Mouse (Mus musculus): Measurements from ENCODE around the gene Zfyve28. TPM values are rescaled to one million over a fixed set of nuclear protein-coding genes. Genes with fewer than 3 reads are reported as not detected.

Zfyve28 gene
- polyA plus RNA-seq, 1 experiment, result 0.37 TPM

GRCm38 (mm10) chr5:34255189-34255588 lies 33.1 kb downstream of the Zfyve28 start:
- H3K9me3 ChIP-seq, result no peaks in the 10 kb centered on the region
- no peak for TF ChIP-seq GATA1 (IDR thresholded peaks at IDR 0.05; ENCODE audit: borderline replicate concordance, low read length)
- TF ChIP-seq FLI1 (IDR thresholded peaks at IDR 0.05; ENCODE audit: low read length), result no peak
- no peaks in the 10 kb centered on the region for H3K36me3 ChIP-seq (replicated peaks; ENCODE audit: low read length)
- peaks cover 39% of the 10 kb centered on the region for H3K4me1 ChIP-seq
- H3K27me3 ChIP-seq (replicated peaks), result peaks cover 15% of the 10 kb centered on the region
- H3K4me3 ChIP-seq (replicated peaks), result no peak overlapping the region

GRCm38 (mm10) chr5:34254309-34254708 lies 33.9 kb downstream of the Zfyve28 start:
- no peaks in the 10 kb centered on the region for H3K36me3 ChIP-seq (replicated peaks; ENCODE audit: low read length)
- peaks cover 15% of the 10 kb centered on the region for H3K27me3 ChIP-seq (replicated peaks)
- TF ChIP-seq FLI1 (IDR thresholded peaks at IDR 0.05; ENCODE audit: low read length), result no peak
- TF ChIP-seq GATA1 (IDR thresholded peaks at IDR 0.05; ENCODE audit: borderline replicate concordance, low read length), result no peak
- H3K4me1 ChIP-seq, result peaks cover 48% of the 10 kb centered on the region
- no peaks in the 10 kb centered on the region for H3K9me3 ChIP-seq
- peak overlapping the region; percentile 35 for H3K4me3 ChIP-seq (replicated peaks)

GRCm38 (mm10) chr5:34252967-34253519 lies 35.2 kb downstream of the Zfyve28 start:
- TF ChIP-seq GATA1 (IDR thresholded peaks at IDR 0.05; ENCODE audit: borderline replicate concordance, low read length), result no peak
- TF ChIP-seq FLI1 (IDR thresholded peaks at IDR 0.05; ENCODE audit: low read length), result no peak
- H3K4me3 ChIP-seq (replicated peaks), result no peak overlapping the region
- H3K4me1 ChIP-seq, result peaks cover 60% of the 10 kb centered on the region
- H3K27me3 ChIP-seq (replicated peaks), result peaks cover 13% of the 10 kb centered on the region
- no peaks in the 10 kb centered on the region for H3K36me3 ChIP-seq (replicated peaks; ENCODE audit: low read length)
- no peaks in the 10 kb centered on the region for H3K9me3 ChIP-seq

- Histone ChIP-seq H3K4me1 (peaks cover 60% of the 10 kb centered on the region), H3K9me3 (no peaks in the 10 kb centered on the region), H3K27me3 (replicated peaks) (peaks cover 11% of the 10 kb centered on the region), H3K4me3 (replicated peaks) (no peak overlapping the region), H3K36me3 (replicated peaks; ENCODE audit: low read length) (no peaks in the 10 kb centered on the region)
- TF ChIP-seq GATA1 (IDR thresholded peaks at IDR 0.05; ENCODE audit: borderline replicate concordance, low read length) (no peak), FLI1 (IDR thresholded peaks at IDR 0.05; ENCODE audit: low read length) (no peak)
Observed at GRCm38 (mm10) chr5:34252307-34252966, 35.8 kb downstream of the Zfyve28 start.

- no peak overlapping the region for H3K4me3 ChIP-seq (replicated peaks)
- peaks cover 5% of the 10 kb centered on the region for H3K27me3 ChIP-seq (replicated peaks)
- H3K4me1 ChIP-seq, result peaks cover 60% of the 10 kb centered on the region
- no peaks in the 10 kb centered on the region for H3K36me3 ChIP-seq (replicated peaks; ENCODE audit: low read length)
- H3K9me3 ChIP-seq, result no peaks in the 10 kb centered on the region
- TF ChIP-seq GATA1 (IDR thresholded peaks at IDR 0.05; ENCODE audit: borderline replicate concordance, low read length), result no peak
Observed at GRCm38 (mm10) chr5:34251794-34252193, 36.5 kb downstream of the Zfyve28 start.

- Histone ChIP-seq H3K36me3 (replicated peaks; ENCODE audit: low read length) (no peaks in the 10 kb centered on the region), H3K4me3 (replicated peaks) (no peak overlapping the region), H3K27me3 (replicated peaks) (no peaks in the 10 kb centered on the region), H3K9me3 (no peaks in the 10 kb centered on the region), H3K4me1 (peaks cover 76% of the 10 kb centered on the region)
- no peak for TF ChIP-seq FLI1 (IDR thresholded peaks at IDR 0.05; ENCODE audit: low read length)
- TF ChIP-seq GATA1 (IDR thresholded peaks at IDR 0.05; ENCODE audit: borderline replicate concordance, low read length), result no peak
Observed at GRCm38 (mm10) chr5:34250090-34250489, 38.2 kb downstream of the Zfyve28 start.

- no peak overlapping the region for H3K4me3 ChIP-seq (replicated peaks)
- TF ChIP-seq FLI1 (IDR thresholded peaks at IDR 0.05; ENCODE audit: low read length) (no peak), GATA1 (IDR thresholded peaks at IDR 0.05; ENCODE audit: borderline replicate concordance, low read length) (no peak)
Observed at GRCm38 (mm10) chr5:34249132-34249531, 39.1 kb downstream of the Zfyve28 start.

GRCm38 (mm10) chr5:34246443-34246842 lies 41.8 kb downstream of the Zfyve28 start:
- no peaks in the 10 kb centered on the region for H3K27me3 ChIP-seq (replicated peaks)
- TF ChIP-seq FLI1 (IDR thresholded peaks at IDR 0.05; ENCODE audit: low read length) (no peak), GATA1 (IDR thresholded peaks at IDR 0.05; ENCODE audit: borderline replicate concordance, low read length) (no peak)
- no peak overlapping the region for H3K4me3 ChIP-seq (replicated peaks)
- no peaks in the 10 kb centered on the region for H3K36me3 ChIP-seq (replicated peaks; ENCODE audit: low read length)
- peaks cover 78% of the 10 kb centered on the region for H3K4me1 ChIP-seq
- no peaks in the 10 kb centered on the region for H3K9me3 ChIP-seq

More at GRCm38 (mm10) chr5:34249132-34249531, 39.1 kb downstream of the Zfyve28 start:
- peaks cover 75% of the 10 kb centered on the region for H3K4me1 ChIP-seq
- no peaks in the 10 kb centered on the region for H3K36me3 ChIP-seq (replicated peaks; ENCODE audit: low read length)
- no peaks in the 10 kb centered on the region for H3K27me3 ChIP-seq (replicated peaks)
- H3K9me3 ChIP-seq, result no peaks in the 10 kb centered on the region

- TF ChIP-seq FLI1 (IDR thresholded peaks at IDR 0.05; ENCODE audit: low read length), result no peak
- TF ChIP-seq GATA1 (IDR thresholded peaks at IDR 0.05; ENCODE audit: borderline replicate concordance, low read length), result no peak
- Histone ChIP-seq H3K36me3 (replicated peaks; ENCODE audit: low read length) (no peaks in the 10 kb centered on the region), H3K4me1 (peaks cover 74% of the 10 kb centered on the region), H3K4me3 (replicated peaks) (peak overlapping the region; percentile 88), H3K27me3 (replicated peaks) (no peaks in the 10 kb centered on the region), H3K9me3 (no peaks in the 10 kb centered on the region)
Observed at GRCm38 (mm10) chr5:34243062-34243461, 45.2 kb downstream of the Zfyve28 start.

- TF ChIP-seq GATA1 (IDR thresholded peaks at IDR 0.05; ENCODE audit: borderline replicate concordance, low read length) (no peak), FLI1 (IDR thresholded peaks at IDR 0.05; ENCODE audit: low read length) (no peak)
- no peaks in the 10 kb centered on the region for H3K36me3 ChIP-seq (replicated peaks; ENCODE audit: low read length)
- H3K4me1 ChIP-seq, result peaks cover 79% of the 10 kb centered on the region
- H3K4me3 ChIP-seq (replicated peaks), result peak overlapping the region; percentile 88
- H3K9me3 ChIP-seq, result no peaks in the 10 kb centered on the region
- H3K27me3 ChIP-seq (replicated peaks), result no peaks in the 10 kb centered on the region
Observed at GRCm38 (mm10) chr5:34242224-34242963, 45.9 kb downstream of the Zfyve28 start.
